Mouse (Mus musculus) cerebellum, adult 11-12 months (tissue): ENCODE results near the gene Wrnip1.
A peak's percentile ranks its signal among the peaks of the same experiment; 100 is the strongest.

Experiments
- DNase-seq: peaks from one replicate; pipeline ENCODE4 v3.0.0; 2022

Wrnip1 gene

GRCm38 (mm10) chr13:32801693-32802221 is at the start of gene Wrnip1:
Wrnip1 (plus strand) TSS chr13:32802038.
- DNase-seq = peak; percentile 99

DNA sequence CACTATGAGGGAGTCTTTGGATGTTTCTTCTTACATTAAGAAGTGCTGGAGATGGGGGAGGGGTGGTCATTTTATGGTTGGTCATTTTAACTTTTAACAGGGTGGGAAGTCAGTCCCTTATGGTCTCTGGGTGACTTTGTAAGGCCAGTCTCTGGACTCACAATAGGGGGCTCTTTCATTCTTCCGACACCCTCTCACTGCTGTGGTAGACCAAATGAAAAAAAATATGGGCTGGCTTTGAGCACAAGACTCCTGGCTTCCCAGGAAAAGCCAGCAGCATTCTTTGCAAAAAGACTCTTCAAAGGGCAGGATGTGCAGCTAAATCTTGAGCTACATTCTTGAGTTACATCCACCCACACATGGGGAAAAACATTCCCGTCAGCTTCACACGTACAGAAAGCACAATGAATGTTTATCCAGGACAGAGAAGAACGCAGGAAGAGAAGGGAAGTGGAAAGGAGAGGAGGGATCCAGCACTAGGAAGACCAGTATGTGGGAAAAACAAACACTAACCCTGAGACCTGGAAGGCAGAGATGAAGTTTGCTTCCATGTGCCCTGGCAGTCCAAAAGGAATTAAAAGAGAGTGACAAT is 49.7 kb upstream of the Wrnip1 start:
- DNase-seq = no peak

DNA sequence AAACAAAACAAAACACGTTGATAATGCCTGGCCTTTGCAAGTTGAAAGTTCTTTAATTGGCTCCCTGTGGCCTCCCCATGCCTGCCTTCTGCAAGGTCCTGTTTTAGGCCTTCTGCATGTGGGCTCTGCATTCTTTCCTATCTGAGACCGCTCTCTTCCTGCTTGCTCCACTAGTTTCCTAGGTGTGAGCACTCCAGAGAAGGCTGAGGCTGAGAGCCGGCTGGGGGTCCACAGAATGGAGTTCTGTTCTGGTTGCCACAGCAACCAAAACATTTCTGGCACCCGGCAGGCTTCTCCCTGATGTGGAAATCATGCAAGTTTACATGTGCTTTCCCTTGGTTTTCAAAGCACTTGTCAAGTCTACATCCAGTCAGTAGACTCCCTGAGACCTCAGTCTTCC is 42.8 kb upstream of the Wrnip1 start:
- DNase-seq = no peak

DNA sequence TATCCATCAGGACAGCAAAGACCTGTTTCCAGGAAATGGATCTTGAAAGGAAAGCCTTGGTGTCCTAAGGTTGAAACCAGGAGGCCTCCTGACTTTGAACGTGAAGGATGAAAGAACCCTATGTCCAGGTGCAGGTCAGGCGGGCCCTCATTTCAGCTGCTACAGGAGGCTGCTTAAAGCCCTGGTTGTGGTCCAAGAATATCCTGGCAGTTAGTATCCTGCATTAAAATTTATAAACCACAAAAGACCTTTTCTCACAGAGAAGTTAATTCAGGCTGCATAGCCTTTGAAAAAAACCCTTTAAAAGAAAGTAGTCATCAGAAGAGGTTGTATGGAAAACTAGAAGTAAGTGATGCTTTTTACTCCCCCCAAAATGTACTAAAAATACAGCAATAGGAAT is 41.0 kb upstream of the Wrnip1 start:
- DNase-seq = no peak

GRCm38 (mm10) chr13:32763141-32763540 is 38.7 kb upstream of the Wrnip1 start:
- DNase-seq = no peak

- no peak for DNase-seq
These were observed 37.4 kb upstream of the Wrnip1 start for GRCm38 (mm10) chr13:32764448-32764847.

- no peak for DNase-seq
These were observed 33.7 kb upstream of the Wrnip1 start for GRCm38 (mm10) chr13:32768104-32768503.

GRCm38 (mm10) chr13:32769960-32770359 is 31.9 kb upstream of the Wrnip1 start:
- DNase-seq = no peak

- DNase-seq = no peak
These were observed 25.9 kb upstream of the Wrnip1 start for GRCm38 (mm10) chr13:32775889-32776288.

- DNase-seq = no peak
These were observed 25.5 kb upstream of the Wrnip1 start for GRCm38 (mm10) chr13:32776350-32776749.

DNA sequence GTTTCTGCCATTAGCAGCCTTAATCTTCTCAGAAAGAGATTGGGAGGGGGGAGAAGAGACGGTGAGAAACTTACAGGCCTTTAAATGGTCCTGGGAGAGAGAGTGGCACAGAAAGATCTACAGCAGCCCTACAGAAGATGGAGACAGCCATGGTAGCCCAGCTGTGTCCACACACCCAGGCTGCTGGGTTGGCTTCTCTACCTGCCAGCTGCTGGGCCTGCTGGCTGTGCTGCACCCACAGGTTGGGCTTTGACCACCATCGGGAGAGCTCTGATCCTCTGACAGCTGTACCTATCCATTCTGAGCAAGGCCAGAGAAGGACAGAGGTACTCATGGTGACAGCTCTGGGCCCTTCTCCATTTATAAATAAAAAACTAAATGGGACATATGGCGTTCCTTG is 23.0 kb upstream of the Wrnip1 start:
- no peak for DNase-seq

GRCm38 (mm10) chr13:32783055-32783454 is 18.8 kb upstream of the Wrnip1 start:
- no peak for DNase-seq

DNA sequence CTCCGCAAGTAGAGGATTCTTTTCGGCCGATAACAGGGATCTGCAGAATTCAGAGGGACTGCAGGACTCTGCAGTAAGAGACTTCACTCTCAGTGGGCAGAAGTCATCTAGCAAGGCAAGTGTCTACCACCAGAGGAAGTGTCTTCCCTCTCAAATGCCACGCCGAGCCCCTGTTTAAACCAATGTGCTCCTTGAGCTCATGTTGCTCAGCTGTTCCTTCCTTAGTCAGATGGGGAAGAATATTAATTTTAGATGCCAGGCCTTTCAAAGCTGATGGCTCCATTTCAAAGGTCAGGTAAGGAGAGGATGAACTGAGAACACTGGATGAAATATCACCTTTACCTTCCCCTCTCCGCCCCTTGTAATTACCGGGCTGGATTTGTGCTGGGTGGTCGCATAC is 18.0 kb upstream of the Wrnip1 start, which contains the start of gene Mylk4:
Mylk4 (minus strand) TSS at position 139 of the 400 bp plus-strand sequence.
- DNase-seq = no peak

- no peak for DNase-seq
These were observed 14.3 kb upstream of the Wrnip1 start for GRCm38 (mm10) chr13:32787584-32787983.

GRCm38 (mm10) chr13:32789781-32790180 is 12.1 kb upstream of the Wrnip1 start:
- DNase-seq = no peak

DNA sequence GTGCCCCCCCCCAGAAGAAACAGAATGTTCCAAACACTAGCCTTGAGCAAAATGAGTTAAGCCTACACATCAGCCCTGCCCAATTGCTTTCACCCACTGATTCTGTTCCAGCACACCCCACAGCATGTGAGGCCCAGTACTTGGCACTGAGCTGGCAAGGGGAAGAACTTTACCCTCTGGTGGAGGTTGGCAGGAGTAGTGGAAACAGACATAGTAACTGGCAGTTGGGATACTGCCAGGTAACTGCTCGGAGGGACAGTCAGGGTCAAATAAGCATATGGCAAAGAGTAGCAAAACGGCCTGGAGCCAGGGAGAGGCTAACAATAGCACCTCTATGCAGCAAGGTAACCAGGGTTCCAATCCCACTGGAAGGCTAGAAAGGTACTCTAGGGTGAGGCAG is 7.2 kb upstream of the Wrnip1 start:
- peak; percentile 8 for DNase-seq

DNA sequence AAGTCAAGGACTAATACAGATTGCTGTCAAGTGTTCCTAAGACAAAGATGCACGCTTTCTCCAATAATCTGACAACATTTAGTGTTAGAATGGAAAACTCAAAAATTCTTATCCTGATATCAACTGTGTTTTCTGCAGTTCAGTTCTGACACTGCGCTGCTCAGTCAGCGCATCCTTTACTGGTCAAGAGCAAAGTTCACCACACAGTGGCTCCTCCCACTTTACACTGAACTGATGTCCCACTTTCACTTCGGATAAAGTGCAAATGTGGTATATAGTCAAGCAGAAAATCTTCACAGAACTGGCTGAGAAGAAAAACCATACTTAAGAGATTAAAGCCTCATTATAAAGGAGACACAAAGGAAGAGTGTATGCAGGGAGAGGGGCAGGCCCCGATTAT is 6.7 kb upstream of the Wrnip1 start:
- no peak for DNase-seq

DNA sequence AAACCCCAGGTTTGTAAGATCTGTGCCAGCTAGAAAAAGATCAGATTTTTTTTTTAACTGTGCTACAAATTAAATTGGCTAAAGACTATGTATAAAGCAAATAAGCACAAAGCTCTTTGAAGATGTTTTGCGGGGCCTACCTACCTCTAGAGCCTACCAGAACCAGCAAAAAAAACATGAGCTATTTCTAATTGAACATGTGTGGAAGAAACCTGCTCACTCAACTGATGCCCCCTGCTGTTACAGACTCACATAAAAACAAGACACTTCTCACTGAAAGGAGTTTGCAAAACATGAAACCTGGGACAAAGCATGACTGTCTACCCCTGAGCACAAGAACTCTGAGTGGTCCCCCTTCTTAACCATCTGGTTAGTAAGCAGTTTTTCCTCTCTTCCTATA is 4.8 kb upstream of the Wrnip1 start:
- DNase-seq = no peak

DNA sequence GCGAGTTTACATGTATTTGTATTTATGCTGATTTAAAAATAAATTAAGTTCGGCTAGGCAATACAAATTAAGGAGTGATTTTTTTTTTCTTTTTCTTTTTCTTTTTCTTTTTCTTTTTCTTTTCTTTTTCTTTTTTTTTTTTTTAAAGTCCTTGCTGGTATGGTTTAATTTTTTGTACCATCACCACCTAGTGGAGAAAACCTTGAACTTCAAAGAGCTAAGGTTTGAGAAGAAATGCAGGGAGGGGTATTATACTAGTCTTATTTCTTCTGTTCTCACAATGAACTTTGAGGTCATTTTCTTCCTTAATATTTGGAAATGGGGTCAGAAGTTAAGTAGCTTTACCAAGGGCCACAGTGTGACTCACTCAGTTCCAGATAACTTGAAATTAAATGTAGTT is 2.7 kb upstream of the Wrnip1 start:
- DNase-seq = no peak

GRCm38 (mm10) chr13:32800859-32801258 is 979 bp upstream of the Wrnip1 start:
- DNase-seq = peak; percentile 18

DNA sequence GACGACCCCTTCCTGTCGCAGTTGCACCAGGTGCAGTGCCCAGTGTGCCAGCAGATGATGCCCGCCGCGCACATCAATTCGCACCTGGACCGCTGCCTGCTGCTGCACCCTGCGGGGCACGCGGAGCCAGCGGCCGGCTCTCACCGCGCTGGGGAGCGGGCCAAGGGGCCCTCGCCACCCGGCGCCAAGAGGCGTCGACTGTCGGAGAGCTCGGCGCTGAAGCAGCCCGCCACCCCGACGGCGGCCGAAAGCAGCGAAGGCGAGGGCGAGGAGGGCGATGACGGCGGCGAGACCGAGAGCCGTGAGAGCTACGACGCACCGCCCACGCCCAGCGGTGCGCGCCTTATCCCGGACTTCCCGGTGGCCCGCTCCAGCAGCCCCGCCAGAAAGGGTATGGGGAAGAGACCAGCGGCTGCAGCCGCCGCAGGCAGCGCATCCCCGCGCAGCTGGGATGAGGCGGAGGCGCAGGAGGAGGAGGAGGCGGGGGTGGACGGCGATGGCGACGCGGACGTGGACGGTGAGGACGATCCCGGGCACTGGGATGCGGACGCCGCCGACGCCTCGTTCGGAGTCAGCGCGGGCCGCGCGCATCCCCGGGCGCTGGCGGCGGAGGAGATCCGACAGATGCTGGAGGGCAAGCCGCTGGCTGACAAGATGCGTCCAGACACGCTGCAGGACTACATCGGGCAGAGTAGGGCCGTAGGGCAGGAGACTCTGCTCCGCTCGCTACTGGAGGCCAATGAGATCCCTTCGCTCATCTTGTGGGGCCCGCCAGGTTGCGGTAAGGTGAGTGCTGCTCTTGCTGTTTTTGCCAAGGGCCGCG is 632 bp downstream of the Wrnip1 start, which contains the start of gene D930007J09Rik:
D930007J09Rik (minus strand) TSS at position 591 of the 823 bp plus-strand sequence.
- DNase-seq = peak; percentile 59

GRCm38 (mm10) chr13:32803701-32804345 is 2.0 kb downstream of the Wrnip1 start:
- no peak for DNase-seq

DNA sequence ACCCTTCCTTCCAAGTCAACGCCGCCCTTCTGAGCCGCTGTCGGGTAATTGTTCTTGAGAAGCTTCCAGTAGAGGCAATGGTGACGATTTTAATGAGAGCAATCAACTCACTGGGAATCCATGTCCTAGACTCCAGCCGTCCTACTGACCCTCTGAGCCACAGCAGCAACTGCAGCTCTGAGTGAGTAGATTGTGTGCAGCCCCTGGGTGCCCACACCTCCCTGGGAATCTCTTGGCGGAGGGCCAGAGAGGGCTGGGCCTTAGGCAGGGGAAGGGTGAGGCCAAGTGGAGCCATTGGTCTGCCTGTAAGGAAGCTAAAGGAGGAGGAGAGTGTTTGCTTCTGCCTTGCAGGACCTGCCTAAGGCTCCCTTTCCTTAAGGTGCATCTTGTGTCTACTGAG is 5.0 kb downstream of the Wrnip1 start:
- DNase-seq = peak; percentile 15

- DNase-seq = no peak
These were observed 5.8 kb downstream of the Wrnip1 start for GRCm38 (mm10) chr13:32807624-32808023.
